Mouse (Mus musculus) megakaryocyte, embryonic 14.5 days (primary cell): ENCODE results near the gene Scn11a.

ENCODE experiments used
- FLI1 ChIP-seq: IDR thresholded peaks from 2 replicates; pipeline ENCODE4 v1.6.1; 2012; ENCODE audit warnings: low read length, inconsistent platforms, mixed read lengths
- GATA1 ChIP-seq: IDR thresholded peaks from 3 replicates; pipeline ENCODE4 v1.6.1; 2012; ENCODE audit warnings: mixed read lengths, low read length, inconsistent platforms, borderline replicate concordance

DNA sequence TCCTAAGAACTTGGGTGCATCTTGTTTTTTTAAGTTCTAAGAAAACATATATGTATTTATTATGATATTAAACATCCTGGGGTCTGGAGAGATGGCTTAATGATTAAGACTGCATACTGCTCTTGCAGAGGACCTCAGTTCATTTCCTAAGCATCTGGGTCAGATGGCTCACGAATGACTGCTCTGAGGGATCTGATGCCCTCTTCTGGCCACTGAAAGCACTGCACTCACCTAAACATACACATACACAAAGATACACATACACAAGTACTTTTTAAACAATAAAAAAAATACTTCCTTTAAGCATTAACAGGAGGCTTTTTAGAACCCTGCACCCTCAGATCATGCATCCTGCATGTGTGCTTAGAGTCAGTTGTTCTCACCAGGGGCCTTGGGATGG, 65.8 kb downstream of the Scn11a start:
- TF ChIP-seq GATA1 = no peak
- TF ChIP-seq FLI1 = no peak
